Mouse (Mus musculus) embryonic fibroblast, embryonic 13.5 days (primary cell): ENCODE results near the gene Slc25a11.

Source experiments
- CTCF ChIP-seq: IDR thresholded peaks from 2 replicates; pipeline ENCODE4 v1.5.1; 2011; ENCODE audit warnings: mild to moderate bottlenecking, control low read depth, low read length, moderate library complexity, borderline replicate concordance; ENCODE audit not compliant: insufficient read depth
- POLR2A ChIP-seq: IDR thresholded peaks from 2 replicates; pipeline ENCODE4 v1.6.1; 2011; ENCODE audit warnings: low read depth, mild to moderate bottlenecking, control low read depth, low read length, moderate library complexity

DNA sequence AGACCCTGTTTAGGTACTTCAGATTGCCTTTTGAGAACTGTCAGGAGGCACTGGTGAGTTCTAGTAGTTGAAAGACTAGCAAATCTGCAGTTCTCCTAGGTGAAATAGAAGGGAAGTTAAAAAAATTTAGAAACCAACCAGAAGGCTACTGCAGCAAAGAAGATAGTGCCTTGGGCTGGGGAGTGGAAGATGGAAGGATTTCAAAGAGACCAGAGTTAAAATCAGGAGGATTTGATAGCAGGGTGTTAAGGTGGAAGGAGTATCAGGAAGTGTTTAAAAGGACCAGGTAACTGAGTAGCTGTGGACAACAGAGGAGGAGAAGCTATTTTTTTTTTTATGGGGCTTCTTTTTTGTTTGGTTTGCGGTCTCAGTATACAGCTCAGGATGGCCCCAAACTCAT is 9.5 kb downstream of the Slc25a11 start:
- TF ChIP-seq CTCF (no peak), POLR2A (no peak)
